Mouse (Mus musculus) heart, adult 2 months (tissue): ENCODE results near the gene Rsbn1l.

ENCODE experiments used
- EP300 ChIP-seq: fragments of 200-500 bp; IDR thresholded peaks from 2 replicates; pipeline ENCODE4 v1.6.1; 2011; ENCODE audit warnings: low read depth, low read length, control low read depth; ENCODE audit not compliant: insufficient read depth
- POLR2A ChIP-seq: fragments of 200-500 bp; IDR thresholded peaks from 2 replicates; pipeline ENCODE4 v1.6.1; 2011; ENCODE audit warnings: mild to moderate bottlenecking, low read depth, low read length, control low read depth; ENCODE audit not compliant: insufficient read depth

GRCm38 (mm10) chr5:20918967-20919366, 37.2 kb downstream of the Rsbn1l start:
- no peak for TF ChIP-seq POLR2A
- TF ChIP-seq EP300, result no peak
